Mouse (Mus musculus) forelimb bud, embryonic 11.5 days (tissue): ENCODE measurements around the gene Efcab9.
"Not testable (repeated sequence)": the region's sequence is repeated elsewhere in the genome, so short reads cannot be mapped to it uniquely, and the experiment has no call there.

Source experiments
- DNase-seq: peaks from one replicate; pipeline ENCODE4 v3.0.0-alpha.2; 2012; ENCODE audit warnings: low read depth, low spot score

The Efcab9 gene

GRCm38 (mm10) chr11:32538846-32539245, 7.0 kb upstream of the Efcab9 start:
- DNase-seq, result no peak

DNA sequence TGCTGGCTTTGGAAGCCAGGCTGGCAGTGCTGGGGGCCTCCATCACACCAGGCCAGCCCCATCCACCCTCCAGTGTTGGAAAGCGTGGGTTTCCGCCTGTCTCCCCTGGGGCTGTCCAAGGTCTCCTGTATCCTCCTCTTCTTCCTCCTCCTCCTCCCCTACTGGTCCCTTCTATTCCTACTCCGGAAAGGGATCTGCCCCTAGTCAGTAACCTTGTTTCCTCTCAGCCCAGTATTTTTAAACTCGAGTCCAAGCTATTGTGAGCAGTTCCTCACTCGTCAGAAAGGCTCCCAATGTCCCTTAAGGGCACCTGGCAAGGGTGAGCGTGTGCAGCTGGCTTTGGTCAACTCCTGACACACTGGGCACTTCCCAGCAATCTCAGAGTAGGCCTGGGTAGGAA, 6.6 kb upstream of the Efcab9 start:
- DNase-seq, result no peak

DNA sequence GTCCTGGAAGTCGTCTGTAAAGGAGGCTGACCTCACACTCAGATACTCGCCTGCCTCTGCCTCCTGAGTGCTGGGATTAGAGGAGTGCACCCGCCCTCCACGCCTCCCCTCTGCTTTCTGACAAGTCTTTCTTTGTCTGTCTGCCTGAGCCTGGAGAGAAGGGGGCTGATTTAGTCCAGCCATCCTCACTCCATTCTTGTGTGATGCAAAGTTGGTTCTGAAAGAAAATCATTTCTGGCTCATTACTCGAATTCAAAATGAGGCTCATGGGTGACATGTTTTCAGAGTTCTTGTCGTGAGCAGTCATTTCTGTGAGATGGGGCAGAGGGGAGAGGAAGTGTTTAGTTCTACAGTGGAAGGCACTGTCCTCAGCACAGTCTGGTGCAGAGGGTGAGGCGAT, 5.1 kb upstream of the Efcab9 start:
- DNase-seq, result no peak

DNA sequence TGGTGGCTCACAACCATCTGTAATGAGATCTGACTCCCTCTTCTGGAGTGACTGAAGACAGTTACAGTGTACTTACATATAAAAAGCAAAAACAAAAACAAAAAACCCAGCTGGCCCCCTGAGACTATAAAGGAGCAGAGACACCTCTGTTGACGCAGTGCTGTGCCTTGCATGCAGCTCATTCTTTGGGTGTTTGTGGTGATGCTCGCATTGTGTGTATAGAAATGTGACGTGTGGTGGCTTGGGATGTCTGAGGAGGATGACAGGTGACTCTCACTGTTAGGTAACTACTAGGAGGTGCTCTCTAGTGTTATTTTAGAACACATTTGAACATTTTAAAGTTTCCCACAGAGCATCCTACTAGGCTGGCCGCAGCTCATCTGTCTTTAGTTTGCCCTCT, 3.8 kb upstream of the Efcab9 start:
- no peak for DNase-seq

DNA sequence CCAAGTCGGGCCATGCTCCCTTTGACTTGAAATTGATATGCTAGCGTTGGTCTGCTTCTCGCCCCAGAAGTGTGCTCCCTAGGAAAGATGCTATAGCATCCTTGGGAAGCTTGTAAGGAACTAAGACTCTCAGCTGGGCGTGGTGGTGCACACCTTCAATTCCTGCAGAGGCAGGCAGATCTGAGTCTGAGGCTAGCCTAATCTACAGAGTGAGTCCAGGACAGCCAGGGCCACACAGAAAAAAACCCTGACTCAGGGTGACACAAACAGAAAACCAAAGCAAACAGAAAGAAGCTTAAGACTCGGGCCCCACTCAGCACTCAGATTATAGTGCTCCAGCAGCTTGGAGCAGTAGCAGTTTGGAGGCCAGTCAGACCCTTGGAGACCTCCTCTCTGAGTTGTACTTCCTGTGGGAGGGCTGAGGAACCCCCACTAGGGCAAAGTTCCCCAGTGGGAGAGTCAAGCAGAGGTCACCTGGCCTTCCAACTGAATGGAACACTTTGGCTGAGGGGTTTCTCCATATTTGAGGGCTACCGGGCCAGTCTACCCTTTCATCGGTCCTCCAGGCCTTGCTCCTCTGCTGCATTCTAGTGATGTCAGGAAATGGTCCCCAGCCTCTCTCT, 2.7 kb upstream of the Efcab9 start:
- DNase-seq, result no peak

- no peak for DNase-seq
Measured at GRCm38 (mm10) chr11:32533482-32534261, 1.8 kb upstream of the Efcab9 start.

- peak; percentile 72 for DNase-seq
Measured at GRCm38 (mm10) chr11:32532765-32533481, 1.0 kb upstream of the Efcab9 start, which contains the start of gene Stk10. Stk10 (plus strand) TSS chr11:32533305.

DNA sequence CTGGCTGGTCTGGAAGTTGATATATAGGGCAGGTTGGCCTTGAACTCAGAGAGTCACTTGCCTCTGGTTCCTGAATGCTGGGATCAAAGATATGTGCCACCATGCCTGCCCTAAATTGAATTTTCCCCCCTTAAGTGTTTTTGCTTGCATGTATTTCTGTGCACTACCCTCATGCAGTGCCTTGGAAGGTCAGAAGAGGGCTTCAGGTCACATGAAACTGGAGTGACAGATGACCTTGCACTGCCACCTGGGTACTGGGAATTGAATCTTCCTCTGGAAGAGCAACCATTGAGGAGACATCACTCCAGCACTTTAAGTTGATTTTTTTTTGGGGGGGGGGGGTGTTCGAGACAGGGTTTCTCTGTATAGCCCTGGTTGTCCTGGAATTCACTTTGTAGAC, 1.7 kb downstream of the Efcab9 start:
- DNase-seq, result no peak

DNA sequence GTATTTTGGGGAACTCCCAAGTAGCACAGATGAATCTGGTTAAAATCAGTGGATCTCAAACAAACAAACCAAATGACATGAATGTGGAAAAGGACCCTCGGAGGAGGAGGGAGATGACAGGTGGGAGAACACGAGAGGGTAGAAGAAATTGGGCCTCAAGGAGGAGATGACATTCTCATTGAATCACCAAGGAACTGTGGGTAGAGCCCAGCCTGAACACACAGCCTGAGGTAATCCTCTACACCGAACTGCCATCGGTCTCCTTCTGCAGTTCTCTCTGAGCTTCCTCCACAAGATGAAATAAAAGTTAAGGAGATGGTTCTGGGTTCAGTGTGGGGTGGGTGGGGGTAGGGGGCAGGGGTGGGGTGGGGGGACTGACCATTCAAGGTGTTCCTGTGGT, 4.9 kb downstream of the Efcab9 start:
- no peak for DNase-seq

DNA sequence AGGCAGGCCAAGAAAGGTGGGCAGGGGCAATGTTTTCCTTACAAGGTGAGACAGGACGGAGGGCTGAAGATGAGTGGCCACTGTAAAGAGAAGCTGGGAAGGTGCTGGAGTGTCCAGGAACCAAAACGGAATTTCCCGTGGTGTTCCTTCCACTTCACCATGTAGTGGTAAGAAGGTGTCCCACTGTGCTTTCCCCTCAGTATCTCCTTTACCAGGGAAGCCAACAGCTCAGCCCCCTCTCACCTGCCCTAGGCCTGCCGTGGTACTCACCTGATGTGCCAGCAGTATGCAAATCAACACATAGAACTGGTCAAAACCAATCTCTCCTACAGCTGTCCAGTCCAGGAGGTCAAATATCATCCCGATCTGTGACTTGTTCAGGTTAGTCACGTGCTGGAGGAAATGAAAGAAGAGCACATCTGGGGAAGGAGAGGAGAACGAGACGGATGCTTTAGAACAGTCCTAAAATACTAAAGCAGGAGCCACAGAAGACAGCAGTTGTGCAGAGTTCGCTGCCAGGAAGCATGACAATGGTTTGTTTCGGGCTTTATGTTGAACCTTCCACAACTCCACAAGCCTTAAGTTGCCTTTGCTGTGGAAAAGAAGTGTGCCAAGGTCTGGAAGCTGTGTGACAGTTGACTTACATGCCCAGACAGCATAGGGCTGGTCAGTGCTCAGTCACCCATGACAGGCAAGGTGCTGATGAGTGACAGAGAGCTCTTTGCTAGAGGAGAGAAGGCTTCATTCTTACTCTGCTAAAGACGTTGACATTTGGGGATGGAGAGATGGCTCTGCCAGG, 7.6 kb downstream of the Efcab9 start:
- DNase-seq, result no peak

- DNase-seq, result no peak
Measured at GRCm38 (mm10) chr11:32521246-32521645, 10.6 kb downstream of the Efcab9 start.

- no peak for DNase-seq
Measured at GRCm38 (mm10) chr11:32519354-32519753, 12.5 kb downstream of the Efcab9 start.

GRCm38 (mm10) chr11:32518770-32519169, 13.1 kb downstream of the Efcab9 start:
- DNase-seq, result no peak

GRCm38 (mm10) chr11:32516916-32517712, 14.8 kb downstream of the Efcab9 start:
- DNase-seq, result no peak

GRCm38 (mm10) chr11:32516091-32516490, 15.8 kb downstream of the Efcab9 start:
- no peak for DNase-seq

- DNase-seq, result not testable (repeated sequence)
Measured at GRCm38 (mm10) chr11:32514853-32515252, 17.0 kb downstream of the Efcab9 start.

- DNase-seq, result no peak
Measured at GRCm38 (mm10) chr11:32510930-32511329, 21.0 kb downstream of the Efcab9 start.

DNA sequence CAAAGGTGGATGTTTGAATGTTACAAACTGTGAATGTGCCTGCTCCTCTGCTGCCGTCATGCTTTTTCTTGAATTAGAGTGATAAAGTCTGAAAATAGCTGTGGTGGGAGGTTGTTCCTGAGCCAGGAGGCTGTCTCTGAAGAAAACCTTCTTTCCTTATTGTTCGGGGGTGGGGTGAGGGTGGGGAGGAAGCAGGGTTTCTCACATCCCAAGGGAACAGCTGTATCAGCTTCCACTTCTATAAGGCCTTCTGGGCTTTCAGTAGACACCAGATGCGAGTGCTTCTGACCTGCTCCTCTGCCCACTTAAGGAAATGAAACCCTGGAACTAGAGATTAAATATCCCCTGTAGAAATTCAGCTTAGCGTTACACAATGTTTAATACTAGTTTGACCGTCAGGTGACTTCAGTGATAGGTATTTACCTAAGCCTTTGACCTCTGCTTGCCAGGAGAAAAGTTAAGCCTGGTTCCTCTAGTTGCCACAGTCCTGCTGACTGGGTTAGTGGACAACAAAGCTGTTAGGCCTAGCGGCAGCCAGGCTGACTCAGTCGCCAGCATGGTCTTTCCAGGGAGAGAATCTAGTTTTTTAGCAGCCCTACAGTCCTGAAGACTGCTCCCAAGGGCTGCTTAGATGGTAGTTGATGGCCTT, 26.7 kb downstream of the Efcab9 start:
- DNase-seq, result no peak

- DNase-seq, result no peak
Measured at GRCm38 (mm10) chr11:32503711-32504110, 28.2 kb downstream of the Efcab9 start.

GRCm38 (mm10) chr11:32499931-32500330, 31.9 kb downstream of the Efcab9 start:
- DNase-seq, result no peak
